Mouse (Mus musculus): ENCODE results near the gene Aig1.

Aig1 gene

GRCm38 (mm10) chr10:13597491-13597890 is 271.3 kb downstream of the Aig1 start:
- DNase-seq, result no peak
